In the genomic region with DNA sequence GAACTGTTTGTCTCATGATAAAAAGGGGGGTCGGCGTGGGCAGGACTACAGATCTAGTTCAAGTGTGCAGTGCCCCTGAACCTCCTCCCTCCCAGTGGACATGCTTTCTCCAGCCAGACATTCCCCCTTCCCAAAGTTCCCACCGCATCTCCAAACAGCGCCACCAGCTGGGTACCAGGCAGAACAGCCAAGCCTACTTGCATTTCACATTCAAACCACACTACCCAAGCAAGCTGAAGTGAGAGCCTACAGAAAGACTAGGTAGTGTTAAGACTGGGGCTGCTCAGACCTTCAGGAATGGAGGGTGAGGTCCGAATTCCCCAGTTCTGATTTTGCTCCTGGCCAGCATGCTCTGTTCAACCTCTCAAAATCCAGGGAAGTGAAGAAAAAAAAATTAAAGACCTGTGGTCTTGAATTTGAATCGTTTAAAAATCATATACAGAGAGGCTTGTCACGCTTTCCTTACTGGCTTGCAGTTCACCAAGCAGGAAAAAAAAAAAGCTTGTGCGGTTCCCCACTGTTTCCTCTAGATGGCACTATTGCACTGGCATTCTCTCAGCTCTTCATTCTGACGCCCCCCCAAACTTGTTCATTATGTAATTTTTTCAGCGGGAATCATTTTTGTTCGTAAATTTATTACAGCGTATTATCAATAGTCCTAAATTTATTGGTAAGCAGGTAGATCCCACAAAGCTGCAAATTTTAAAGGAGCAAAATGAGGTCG, we compare ENCODE assay signal across 8 mouse cellular contexts.
DNase-seq lines count a peak whose midpoint lies in the region; ATAC-seq and TF ChIP-seq lines count a peak whose summit lies in the region.

No protein-coding gene starts in this region.

- no peak overlapping the region; the same call in 1 of the 2 replicates for H3K4me2 ChIP-seq in embryonic facial prominence, embryonic 11.5 days (ENCODE audit: low read depth, low read length)
- 0 out of 2 replicates have a peak overlapping the region, but pooled peaks have one; percentile 4 for H3K4me2 ChIP-seq in hindbrain, embryonic 11.5 days (replicated peaks; ENCODE audit: low read depth, low read length)
- H3K4me2 ChIP-seq in limb, embryonic 12.5 days: peak overlapping the region; percentile 39

- H3K27ac ChIP-seq in kidney, adult 2 months (ENCODE audit: insufficient read depth, low read depth, low read length): no peak overlapping the region
- H3K27ac ChIP-seq in embryonic facial prominence, embryonic 11.5 days (replicated peaks; ENCODE audit: low read depth, low read length): no peak overlapping the region
- H3K27ac ChIP-seq in hindbrain, embryonic 11.5 days (ENCODE audit: low read depth, low read length): no peak overlapping the region
- H3K27ac ChIP-seq in limb, embryonic 12.5 days: no peak overlapping the region
- H3K27ac ChIP-seq in olfactory bulb, adult 2 months (ENCODE audit: insufficient read depth, low read depth, low read length): no peak overlapping the region

- no peaks in the 10 kb centered on the region for H3K36me3 ChIP-seq in kidney, adult 2 months (ENCODE audit: control insufficient read depth, insufficient read depth, low read length)
- no peaks in the 10 kb centered on the region for H3K36me3 ChIP-seq in embryonic facial prominence, embryonic 11.5 days (replicated peaks; ENCODE audit: control insufficient read depth, insufficient read depth, low read depth, low read length)
- no peaks in the 10 kb centered on the region for H3K36me3 ChIP-seq in hindbrain, embryonic 11.5 days (ENCODE audit: control insufficient read depth, insufficient read depth, low read length)
- H3K36me3 ChIP-seq in limb, embryonic 12.5 days: no peaks in the 10 kb centered on the region

- no peaks in the 10 kb centered on the region for H3K4me1 ChIP-seq in kidney, adult 2 months (ENCODE audit: control insufficient read depth, insufficient read depth, low read length)
- H3K4me1 ChIP-seq in embryonic facial prominence, embryonic 11.5 days (ENCODE audit: control insufficient read depth, insufficient read depth, low read length): no peaks in the 10 kb centered on the region
- H3K4me1 ChIP-seq in hindbrain, embryonic 11.5 days (replicated peaks; ENCODE audit: control insufficient read depth, insufficient read depth, low read length): no peaks in the 10 kb centered on the region
- peaks cover 26% of the 10 kb centered on the region for H3K4me1 ChIP-seq in limb, embryonic 12.5 days (replicated peaks)
- peaks cover 6% of the 10 kb centered on the region; the same call in 1 of the 2 replicates for H3K4me1 ChIP-seq in olfactory bulb, adult 2 months (ENCODE audit: control insufficient read depth, insufficient read depth, low read length)

- H3K9me3 ChIP-seq in embryonic facial prominence, embryonic 11.5 days (replicated peaks; ENCODE audit: control insufficient read depth, low read length): no peaks in the 10 kb centered on the region
- no peaks in the 10 kb centered on the region for H3K9me3 ChIP-seq in hindbrain, embryonic 11.5 days (ENCODE audit: control insufficient read depth, low read length)
- no peaks in the 10 kb centered on the region for H3K9me3 ChIP-seq in limb, embryonic 12.5 days

- no peak overlapping the region for H3K9ac ChIP-seq in embryonic facial prominence, embryonic 11.5 days (replicated peaks; ENCODE audit: low read length)
- no peak overlapping the region for H3K9ac ChIP-seq in hindbrain, embryonic 11.5 days (ENCODE audit: low read depth, low read length)
- H3K9ac ChIP-seq in limb, embryonic 12.5 days (replicated peaks): no peak overlapping the region

- TF ChIP-seq CTCF in kidney, adult 2 months (conservative IDR thresholded peaks at IDR 0.05; ENCODE audit: insufficient read depth, insufficient read length, low read depth, low read length): peak; percentile 49
- peak; percentile 13; the same call in 1 of the 2 replicates for TF ChIP-seq CTCF in olfactory bulb, adult 2 months (IDR thresholded peaks at IDR 0.05; ENCODE audit: insufficient read depth, low read depth, low read length)

- peak; percentile 22 for DNase-seq in kidney, adult 2 months
- no peak for DNase-seq in kidney, adult 11 months
- peak; percentile 70 for DNase-seq in NIH3T3 (ENCODE audit: low read depth)
- peak; percentile 79 for DNase-seq in embryonic facial prominence, embryonic 11.5 days (ENCODE audit: low spot score)
- peak; percentile 78 for DNase-seq in hindbrain, embryonic 11.5 days (ENCODE audit: low spot score)
- DNase-seq in ovary, postnatal 14 days (ENCODE audit: low spot score): no peak

- 20% methylated on average over 13 of the region's 13 CpGs for WGBS in kidney, adult 2 months
- 24% methylated on average over 13 of the region's 13 CpGs for WGBS in embryonic facial prominence, embryonic 11.5 days
- 25% methylated on average over 13 of the region's 13 CpGs for WGBS in hindbrain, embryonic 11.5 days
- 22% methylated on average over 13 of the region's 13 CpGs for WGBS in limb, embryonic 12.5 days
- WGBS in olfactory bulb, adult 2 months: 20% methylated on average over 13 of the region's 13 CpGs

- no peaks in the 10 kb centered on the region for H3K27me3 ChIP-seq in kidney, adult 2 months (replicated peaks; ENCODE audit: control insufficient read depth, insufficient read depth, low read length)
- H3K27me3 ChIP-seq in embryonic facial prominence, embryonic 11.5 days (ENCODE audit: control insufficient read depth, insufficient read depth, low read length): no peaks in the 10 kb centered on the region
- no peaks in the 10 kb centered on the region for H3K27me3 ChIP-seq in hindbrain, embryonic 11.5 days (ENCODE audit: control insufficient read depth, insufficient read depth, low read length)
- peaks cover 23% of the 10 kb centered on the region for H3K27me3 ChIP-seq in limb, embryonic 12.5 days

- H3K4me3 ChIP-seq in kidney, adult 2 months (ENCODE audit: insufficient read depth, low read depth, low read length): no peak overlapping the region
- H3K4me3 ChIP-seq in embryonic facial prominence, embryonic 11.5 days (ENCODE audit: low read depth, low read length): no peak overlapping the region
- H3K4me3 ChIP-seq in hindbrain, embryonic 11.5 days (ENCODE audit: low read depth, low read length): no peak overlapping the region
- no peak overlapping the region for H3K4me3 ChIP-seq in limb, embryonic 12.5 days (replicated peaks)
- H3K4me3 ChIP-seq in olfactory bulb, adult 2 months (ENCODE audit: insufficient read depth, low read depth, low read length): no peak overlapping the region

- TF ChIP-seq POLR2A in kidney, adult 2 months (IDR thresholded peaks at IDR 0.05; ENCODE audit: low read depth, low read length): no peak
- TF ChIP-seq POLR2A in olfactory bulb, adult 2 months (IDR thresholded peaks at IDR 0.05; ENCODE audit: insufficient read depth, low read depth, low read length): no peak

- peak; percentile 49; the same call in 1 of the 2 replicates for ATAC-seq in embryonic facial prominence, embryonic 11.5 days (replicated peaks; ENCODE audit: insufficient number of reproducible peaks, low FRiP score, low TSS enrichment, low read depth)
- ATAC-seq in hindbrain, embryonic 11.5 days (ENCODE audit: low FRiP score): peak; percentile 46
- no peak for ATAC-seq in limb, embryonic 12.5 days (ENCODE audit: insufficient number of reproducible peaks, insufficient read depth, low FRiP score, low TSS enrichment, low read depth)

Comparison
In these comparisons a context has a peak if more than half of its experiments do, and no peak if none do; other contexts are left out.
1. DNase-seq: peak in kidney, adult 2 months (single experiment), NIH3T3 (single experiment), embryonic facial prominence, embryonic 11.5 days (single experiment) and hindbrain, embryonic 11.5 days (single experiment); none in kidney, adult 11 months (single experiment) and ovary, postnatal 14 days (single experiment).